Mouse (Mus musculus) neural tube, embryonic 11.5 days (tissue): Measurements from ENCODE around the gene Fosb. TPM values are rescaled to one million over a fixed set of nuclear protein-coding genes. Genes with fewer than 3 reads are reported as not detected.

Source experiments
- ATAC-seq: fragments of 200-750 bp; cut with Nextera tagmentation; 2 replicates; pipeline ENCODE4 v1.8.0; 2017; ENCODE audit warnings: moderate number of reproducible peaks, mild to moderate bottlenecking, moderate TSS enrichment, moderate library complexity; ENCODE audit not compliant: insufficient read depth, low FRiP score, low TSS enrichment
- DNase-seq: peaks from one replicate; pipeline ENCODE4 v3.0.0-alpha.2; 2015; ENCODE audit warnings: low spot score
- H3K27ac ChIP-seq: fragments of 300-500 bp; sonication (generic); 2 replicates; pipeline ENCODE4 v1.5.1; 2014; ENCODE audit warnings: low read depth, mild to moderate bottlenecking, low read length
- H3K27me3 ChIP-seq: fragments of 300-500 bp; sonication (generic); 2 replicates; pipeline ENCODE4 v1.6.1; 2014; ENCODE audit warnings: mild to moderate bottlenecking, low read length, mixed read lengths; ENCODE audit not compliant: control insufficient read depth, insufficient read depth
- H3K36me3 ChIP-seq: fragments of 300-500 bp; sonication (generic); 2 replicates; pipeline ENCODE4 v1.6.1; 2014; ENCODE audit warnings: mild to moderate bottlenecking, low read length, moderate library complexity, mixed read lengths; ENCODE audit not compliant: control insufficient read depth, insufficient read depth
- H3K4me1 ChIP-seq: fragments of 300-500 bp; sonication (generic); 2 replicates; pipeline ENCODE4 v1.6.1; 2014; ENCODE audit warnings: low read length, mixed read lengths; ENCODE audit not compliant: control insufficient read depth, insufficient read depth
- H3K4me2 ChIP-seq: fragments of 300-500 bp; sonication (generic); 2 replicates; pipeline ENCODE4 v1.6.1; 2014; ENCODE audit warnings: low read depth, mild to moderate bottlenecking, moderate library complexity
- H3K4me3 ChIP-seq: fragments of 300-500 bp; sonication (generic); 2 replicates; pipeline ENCODE4 v1.5.1; 2014; ENCODE audit warnings: low read depth, low read length
- H3K9ac ChIP-seq: fragments of 300-500 bp; sonication (generic); 2 replicates; pipeline ENCODE4 v1.6.1; 2014; ENCODE audit warnings: mild to moderate bottlenecking, low read length
- H3K9me3 ChIP-seq: fragments of 300-500 bp; sonication (generic); 2 replicates; pipeline ENCODE4 v1.6.1; 2016; ENCODE audit warnings: low read length; ENCODE audit not compliant: control insufficient read depth
- WGBS: fragments of 180-500 bp; shearing (Covaris S2); extraction: QIAGEN DNeasy Blood & Tissue Kit; methylation state at CpG from one replicate; pipeline ENCODE4 v1.1.7; 2014; 5-methylcytosine and 5-hydroxymethylcytosine counted together
- polyA plus RNA-seq: library from polyadenylated mRNA; unstranded; fragments of >200 nt; fragmentation: Nextera tagmentation; extraction: Ambion mirVana; gene quantifications from 2 replicates; pipeline ENCODE4 v1.2.1, GENCODE M21; 2014

The Fosb gene
- polyA plus RNA-seq, result 0.07 TPM in 1 of 2 replicates, not detected in the other

DNA sequence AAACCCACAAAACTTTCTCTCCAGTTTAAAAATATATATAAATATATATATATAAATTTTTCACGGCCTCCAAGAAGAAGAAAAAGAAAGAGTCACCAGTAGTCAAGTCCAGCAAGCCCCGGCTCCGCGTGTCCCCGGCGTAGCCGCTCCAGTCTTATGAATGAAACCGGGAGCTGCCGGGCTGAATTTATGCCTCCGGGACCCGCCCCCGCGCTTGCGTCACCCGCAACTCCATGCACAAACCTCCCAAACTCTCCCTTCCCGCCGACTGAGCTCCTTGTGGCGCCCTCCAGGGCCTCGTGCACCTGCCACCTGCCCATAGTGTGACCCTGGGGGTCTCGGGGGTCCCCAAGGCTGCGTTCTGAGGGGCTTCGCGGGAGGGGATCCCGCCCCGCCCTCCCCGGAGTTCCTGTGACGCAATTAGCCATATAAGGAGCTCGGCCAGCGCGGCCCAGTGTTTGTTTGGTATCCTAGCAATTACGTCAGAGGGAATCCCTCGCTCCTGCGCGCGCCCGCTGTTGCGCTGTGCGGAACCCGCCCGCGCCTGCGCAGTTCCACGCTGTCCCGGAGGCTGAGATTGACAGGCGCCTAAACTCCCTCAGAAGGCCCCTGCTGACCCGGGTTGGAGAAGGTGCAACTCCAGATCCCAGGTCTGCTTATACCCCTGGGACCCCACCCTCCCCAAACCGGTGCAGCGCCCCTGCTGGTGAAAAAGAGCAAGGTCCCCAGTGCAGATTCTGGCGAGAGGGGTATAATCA, at the start of gene Fosb:
Gene Fosb, minus strand, starts transcription at position 168 of the 758 bp plus-strand sequence.
- Histone ChIP-seq H3K27me3 (peaks cover 28% of the 10 kb centered on the region), H3K4me2 (peak within 1 kb of the TSS; percentile 95), H3K4me1 (peaks cover 12% of the 10 kb centered on the region), H3K27ac (no peak within 1 kb of the TSS), H3K36me3 (no peaks in the 10 kb centered on the region), H3K4me3 (peak within 1 kb of the TSS; percentile 57), H3K9ac (peak within 1 kb of the TSS; percentile 50), H3K9me3 (no peaks in the 10 kb centered on the region)
- ATAC-seq (peak; percentile 83), DNase-seq (peak; percentile 95)
- under 1% methylated on average over 49 of the region's 49 CpGs for WGBS

DNA sequence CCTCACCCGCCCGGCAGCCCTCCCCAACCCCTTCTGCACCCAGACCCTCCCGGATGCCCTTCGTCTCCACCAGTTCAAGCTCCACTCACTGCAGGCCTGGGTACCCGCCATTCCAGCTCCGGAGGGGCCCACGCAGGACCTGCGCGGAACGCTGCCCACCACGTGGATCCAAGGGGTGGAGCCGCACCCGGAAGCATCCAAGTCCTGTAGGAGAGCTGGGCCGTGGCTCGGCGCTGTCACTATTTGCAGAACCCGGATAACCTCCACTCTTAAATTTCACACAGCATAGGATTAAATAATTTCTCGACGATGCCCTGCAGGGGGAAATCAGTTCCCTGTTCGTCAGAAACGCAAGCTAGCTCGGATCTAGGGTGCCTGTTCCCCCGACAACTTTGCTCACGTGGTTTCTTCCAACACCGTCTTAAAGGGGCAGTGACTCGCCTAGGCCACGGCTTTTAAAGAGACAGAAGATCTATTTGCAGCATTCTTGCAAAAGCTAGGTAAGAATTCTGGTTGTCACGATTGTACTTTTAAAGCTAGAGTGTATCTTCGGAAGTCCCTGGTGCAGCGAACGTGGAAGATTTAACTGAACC, 49.5 kb upstream of the Fosb start, which contains the start of the genes Cd3eap and Ppp1r13l:
Gene Cd3eap, minus strand, starts transcription at position 185 of the 593 bp plus-strand sequence.
Gene Ppp1r13l, plus strand, starts transcription at position 451 of the 593 bp plus-strand sequence.
- DNase-seq, result peak; percentile 89
- peaks cover 7% of the 10 kb centered on the region for H3K36me3 ChIP-seq
- peak; percentile 70 for ATAC-seq
- H3K27ac ChIP-seq, result no peak within 1 kb of the TSS
- peak within 1 kb of the TSS; percentile 54 for H3K9ac ChIP-seq
- H3K9me3 ChIP-seq, result no peaks in the 10 kb centered on the region
- no peaks in the 10 kb centered on the region for H3K27me3 ChIP-seq
- WGBS, result under 1% methylated on average over 31 of the region's 31 CpGs
- H3K4me3 ChIP-seq, result peak within 1 kb of the TSS; percentile 49
- peak within 1 kb of the TSS; percentile 95 for H3K4me2 ChIP-seq
- no peaks in the 10 kb centered on the region; the same call in 1 of the 2 replicates for H3K4me1 ChIP-seq

DNA sequence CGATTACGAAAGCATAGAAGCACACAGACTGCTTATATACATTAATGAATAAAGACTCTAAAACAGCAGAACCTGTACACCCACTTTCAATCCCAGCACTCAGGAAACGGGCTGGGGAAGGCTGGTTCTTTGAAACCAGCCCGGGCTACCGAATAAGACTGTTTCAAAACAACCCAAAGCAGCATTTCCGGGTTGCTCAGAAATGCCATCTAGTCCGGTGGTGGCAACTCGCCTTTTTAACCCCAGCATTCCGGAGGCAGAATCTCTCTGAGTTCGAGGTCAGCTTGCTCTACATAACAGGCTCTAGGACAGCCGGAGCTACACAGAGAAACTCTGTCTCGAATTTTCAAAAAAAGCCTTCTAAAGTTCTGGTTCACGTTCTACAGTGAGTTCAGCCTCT, 48.8 kb upstream of the Fosb start:
- peak overlapping the region; percentile 49 for H3K4me3 ChIP-seq
- H3K36me3 ChIP-seq, result peaks cover 11% of the 10 kb centered on the region
- H3K4me2 ChIP-seq, result peak overlapping the region; percentile 95
- H3K4me1 ChIP-seq, result no peaks in the 10 kb centered on the region; the same call in 1 of the 2 replicates
- ATAC-seq, result no peak
- no peaks in the 10 kb centered on the region for H3K9me3 ChIP-seq
- H3K9ac ChIP-seq, result peak overlapping the region; percentile 54
- no peaks in the 10 kb centered on the region for H3K27me3 ChIP-seq
- H3K27ac ChIP-seq, result no peak overlapping the region
- no peak for DNase-seq
- WGBS, result 26% methylated on average over 13 of the region's 13 CpGs

DNA sequence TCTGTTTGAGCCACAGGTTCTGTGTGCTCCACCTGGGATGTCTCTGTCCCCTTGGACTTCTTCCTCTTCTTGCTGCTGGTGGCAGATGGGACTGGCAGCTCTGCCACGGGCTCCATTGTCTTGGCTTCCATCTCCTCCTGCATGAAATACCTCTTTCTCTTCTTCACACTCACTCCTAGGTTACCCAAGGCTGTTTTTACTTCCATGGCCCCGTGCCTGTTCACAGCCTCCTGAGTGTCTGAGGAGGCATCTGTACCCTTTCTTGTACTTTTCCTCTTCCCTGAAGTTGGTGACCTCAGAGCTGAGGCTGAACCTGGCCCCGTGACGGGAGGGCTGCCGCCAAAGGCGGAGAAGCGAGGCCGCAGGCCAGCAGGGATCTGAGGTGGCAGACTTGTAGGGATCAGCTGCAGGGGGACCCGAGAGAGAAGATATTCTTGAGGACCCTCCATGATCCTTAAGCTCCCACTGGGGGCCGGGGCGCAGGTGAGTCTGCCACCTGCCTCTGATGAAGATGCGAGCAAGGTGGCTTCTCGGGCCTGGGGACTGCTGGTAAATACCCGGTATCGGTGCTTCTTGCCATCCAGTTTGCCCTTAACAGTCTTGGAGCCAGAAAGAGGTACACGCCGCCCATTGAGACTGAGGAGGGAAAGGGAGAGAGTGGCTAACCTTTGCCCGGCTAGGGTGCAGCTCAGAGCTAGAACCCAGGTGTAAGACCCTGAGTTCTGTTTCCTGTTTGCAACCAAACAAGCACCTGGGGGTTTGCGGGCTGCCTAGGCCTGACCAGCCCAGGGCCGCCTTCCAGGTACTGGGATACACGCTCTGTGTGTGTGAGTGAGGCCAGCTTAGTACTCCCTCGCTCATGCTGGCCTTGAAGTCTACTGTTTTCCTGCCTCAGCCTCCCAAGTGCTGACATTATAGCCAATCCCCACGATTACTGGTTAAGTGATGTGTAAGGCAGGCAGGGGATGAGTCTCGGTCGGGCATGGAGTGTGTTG, 47.8 kb upstream of the Fosb start:
- no peaks in the 10 kb centered on the region for H3K27me3 ChIP-seq
- no peak overlapping the region; the same call in 1 of the 2 replicates for H3K4me3 ChIP-seq
- WGBS, result 95% methylated on average over 25 of the region's 25 CpGs
- peak overlapping the region; percentile 9; the same call in 1 of the 2 replicates for H3K4me2 ChIP-seq
- H3K27ac ChIP-seq, result no peak overlapping the region
- no peaks in the 10 kb centered on the region for H3K9me3 ChIP-seq
- H3K36me3 ChIP-seq, result peaks cover 14% of the 10 kb centered on the region
- H3K4me1 ChIP-seq, result no peaks in the 10 kb centered on the region; the same call in 1 of the 2 replicates
- H3K9ac ChIP-seq, result no peak overlapping the region
- ATAC-seq, result no peak
- no peak for DNase-seq

DNA sequence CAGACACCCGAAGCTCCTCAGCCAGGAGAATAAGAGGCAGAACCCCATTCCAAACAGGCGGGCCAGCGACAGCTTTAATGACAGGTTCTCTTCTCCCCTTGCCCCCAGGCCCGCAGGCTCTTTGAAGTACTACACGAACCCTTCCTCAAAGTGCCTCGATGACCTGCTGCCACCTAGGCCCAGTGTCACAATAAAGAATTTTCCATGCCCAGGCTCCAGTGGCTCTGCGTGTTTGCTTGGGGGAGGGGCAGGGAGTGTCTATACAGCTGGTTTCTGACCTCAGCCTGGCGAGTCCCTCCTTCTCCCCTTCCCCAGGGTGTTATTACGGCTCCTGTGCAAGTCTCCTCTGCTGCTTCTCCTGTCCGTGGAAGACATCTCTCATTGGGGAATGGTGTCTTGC, 46.5 kb upstream of the Fosb start:
- Histone ChIP-seq H3K9me3 (no peaks in the 10 kb centered on the region), H3K27ac (no peak overlapping the region), H3K27me3 (no peaks in the 10 kb centered on the region), H3K4me1 (no peaks in the 10 kb centered on the region; the same call in 1 of the 2 replicates), H3K4me2 (no peak overlapping the region), H3K9ac (no peak overlapping the region), H3K4me3 (no peak overlapping the region), H3K36me3 (peaks cover 14% of the 10 kb centered on the region)
- DNase-seq (no peak), ATAC-seq (no peak)
- 58% methylated on average over 10 of the region's 10 CpGs for WGBS

DNA sequence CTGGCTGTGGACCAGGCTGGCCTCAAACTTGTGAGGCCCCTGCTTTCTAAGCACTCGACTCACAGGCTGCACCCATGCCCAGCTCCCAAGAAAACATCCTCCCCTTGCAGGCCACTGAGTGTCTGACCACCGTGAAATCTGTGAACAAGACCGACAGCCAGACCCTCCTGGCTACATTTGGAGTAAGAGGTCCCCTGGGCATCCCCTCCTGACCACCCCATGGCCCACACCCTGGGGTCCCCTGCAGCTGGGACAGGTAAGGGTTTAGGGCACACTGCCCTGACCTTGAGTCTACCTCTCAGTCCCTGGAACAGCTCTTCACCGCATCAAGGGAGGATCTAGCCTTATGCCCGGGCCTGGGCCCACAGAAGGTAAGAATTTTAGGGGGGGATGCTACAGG, 45.1 kb upstream of the Fosb start:
- H3K4me1 ChIP-seq, result no peaks in the 10 kb centered on the region; the same call in 1 of the 2 replicates
- H3K9ac ChIP-seq, result no peak overlapping the region
- H3K4me2 ChIP-seq, result no peak overlapping the region
- no peaks in the 10 kb centered on the region for H3K9me3 ChIP-seq
- no peak overlapping the region for H3K4me3 ChIP-seq
- ATAC-seq (no peak), DNase-seq (no peak)
- H3K36me3 ChIP-seq, result peaks cover 22% of the 10 kb centered on the region
- H3K27ac ChIP-seq, result no peak overlapping the region
- no peaks in the 10 kb centered on the region for H3K27me3 ChIP-seq
- WGBS, result 90% methylated on average over 5 of the region's 5 CpGs

DNA sequence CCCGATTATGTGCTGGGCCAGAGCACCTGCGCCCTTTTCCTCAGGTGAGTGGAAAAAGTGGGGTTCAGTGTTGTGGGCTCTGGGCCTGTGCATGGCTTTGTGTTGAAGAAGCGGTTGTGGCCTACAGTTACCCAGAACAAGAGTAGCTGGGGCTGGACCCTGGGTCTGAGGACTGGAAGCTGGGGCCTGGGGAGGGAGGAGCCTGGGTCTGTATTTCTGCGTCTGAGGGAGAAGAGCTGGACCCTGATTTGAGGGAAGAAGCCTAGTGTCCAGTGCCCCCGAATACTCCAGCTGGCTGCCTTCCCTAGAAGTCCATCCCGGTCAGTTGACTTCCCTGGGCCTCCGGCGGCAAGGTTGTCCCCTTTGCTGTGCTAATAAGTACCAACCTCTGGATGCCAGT, 40.4 kb upstream of the Fosb start:
- DNase-seq (no peak), ATAC-seq (no peak)
- Histone ChIP-seq H3K36me3 (peaks cover 27% of the 10 kb centered on the region), H3K27ac (no peak overlapping the region), H3K4me3 (no peak overlapping the region), H3K4me2 (no peak overlapping the region), H3K27me3 (no peaks in the 10 kb centered on the region), H3K9me3 (no peaks in the 10 kb centered on the region), H3K4me1 (peaks cover 6% of the 10 kb centered on the region), H3K9ac (no peak overlapping the region)
- 92% methylated on average over 8 of the region's 8 CpGs for WGBS

DNA sequence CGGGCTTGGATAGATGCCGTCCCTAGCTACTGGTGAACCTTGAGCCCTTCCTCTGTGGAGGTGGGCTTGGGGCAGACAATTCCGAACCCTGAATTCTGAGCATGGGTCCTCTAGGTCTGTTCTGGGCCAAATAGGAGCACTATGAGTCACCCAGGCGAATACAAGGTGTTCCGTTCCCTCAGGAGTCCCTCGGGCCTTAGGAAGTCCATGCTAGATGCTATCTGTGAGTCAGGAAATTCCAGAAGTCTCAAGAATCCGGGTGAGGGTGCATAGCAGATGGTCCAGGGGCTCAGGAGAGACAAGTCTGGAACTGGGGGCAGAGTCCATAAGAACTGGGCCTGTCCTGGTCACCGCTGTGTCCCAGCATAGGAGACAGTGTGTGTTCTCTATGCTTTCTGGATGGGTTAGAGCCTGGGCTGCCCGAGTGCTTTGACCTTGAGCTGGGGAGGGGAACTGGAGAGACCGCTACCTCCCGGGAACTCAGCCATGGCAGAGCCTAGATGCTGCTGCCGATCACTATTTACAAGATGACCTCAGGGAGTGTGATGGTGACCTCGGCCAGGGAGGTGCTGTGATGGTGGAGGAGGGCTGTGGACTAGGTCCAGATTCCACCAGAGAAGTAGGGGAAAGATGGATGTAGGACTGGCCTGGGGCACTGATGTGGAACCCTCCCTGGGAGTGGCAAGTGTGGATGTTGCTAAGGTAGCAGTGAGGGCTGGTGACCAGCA, 39.5 kb upstream of the Fosb start:
- DNase-seq (no peak), ATAC-seq (no peak)
- no peaks in the 10 kb centered on the region for H3K27me3 ChIP-seq
- H3K4me3 ChIP-seq, result no peak overlapping the region
- no peak overlapping the region for H3K27ac ChIP-seq
- H3K36me3 ChIP-seq, result peaks cover 21% of the 10 kb centered on the region
- H3K9me3 ChIP-seq, result no peaks in the 10 kb centered on the region
- WGBS, result 90% methylated on average over 13 of the region's 13 CpGs
- peaks cover 8% of the 10 kb centered on the region for H3K4me1 ChIP-seq
- H3K4me2 ChIP-seq, result no peak overlapping the region
- no peak overlapping the region for H3K9ac ChIP-seq
